ENCODE assay signal across 8 mouse cellular contexts in the genomic region with DNA sequence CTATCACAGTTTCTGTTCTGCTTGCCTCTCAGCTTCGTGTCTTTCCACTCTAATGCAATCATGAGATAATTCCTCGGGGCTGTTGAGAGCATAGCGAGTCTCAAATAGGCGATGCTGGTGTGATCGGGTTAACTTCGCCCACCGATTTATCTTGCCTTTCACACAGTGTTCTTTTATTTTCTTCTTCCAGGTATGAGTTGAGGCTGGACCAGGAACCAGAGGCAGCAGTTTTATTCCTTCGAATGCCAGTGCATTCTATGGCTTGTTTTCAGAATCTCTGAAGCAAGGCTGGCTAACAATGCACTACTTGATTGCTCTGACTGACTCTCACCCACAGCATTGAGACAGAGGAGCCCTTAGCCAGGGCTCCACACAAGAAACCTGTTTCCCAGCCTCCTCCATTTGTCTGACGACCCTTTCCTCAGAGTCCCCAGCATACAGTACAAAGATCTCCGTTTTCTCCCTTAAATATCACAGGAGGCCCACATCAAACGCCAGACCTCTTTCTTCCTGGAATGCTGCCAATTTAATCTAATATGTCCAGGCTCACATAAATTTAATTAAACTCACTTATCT.
DNase-seq lines count a peak whose midpoint lies in the region; ATAC-seq and TF ChIP-seq lines count a peak whose summit lies in the region.

No protein-coding gene starts in this region.

- no peak for TF ChIP-seq CTCF in hindbrain, postnatal 0 days (IDR thresholded peaks at IDR 0.05; ENCODE audit: low read depth)

- WGBS in heart, embryonic 15.5 days = 31% methylated on average over 11 of the region's 11 CpGs
- WGBS in hindbrain, postnatal 0 days = 15% methylated on average over 11 of the region's 11 CpGs
- 14% methylated on average over 11 of the region's 11 CpGs for WGBS in midbrain, embryonic 15.5 days

- no peak overlapping the region for H3K27ac ChIP-seq in heart, embryonic 15.5 days
- peak overlapping the region; percentile 63 for H3K27ac ChIP-seq in hindbrain, postnatal 0 days
- peak overlapping the region; percentile 71 for H3K27ac ChIP-seq in midbrain, embryonic 15.5 days

- H3K4me2 ChIP-seq in heart, embryonic 15.5 days = peak overlapping the region; percentile 54
- H3K4me2 ChIP-seq in hindbrain, postnatal 0 days (ENCODE audit: low read depth, low read length) = peak overlapping the region; percentile 45
- H3K4me2 ChIP-seq in midbrain, embryonic 15.5 days = peak overlapping the region; percentile 40

- no peak for ATAC-seq in heart, embryonic 15.5 days (replicated peaks; ENCODE audit: insufficient number of reproducible peaks, insufficient read depth, low FRiP score, low read depth)
- peak; percentile 7; the same call in 1 of the 2 replicates for ATAC-seq in hindbrain, postnatal 0 days
- ATAC-seq in midbrain, embryonic 15.5 days (replicated peaks) = peak; percentile 69

- peak overlapping the region; percentile 21; the same call in 1 of the 2 replicates for H3K4me3 ChIP-seq in heart, embryonic 15.5 days
- no peak overlapping the region for H3K4me3 ChIP-seq in hindbrain, postnatal 0 days (ENCODE audit: low read length)
- H3K4me3 ChIP-seq in midbrain, embryonic 15.5 days = no peak overlapping the region

- no peak overlapping the region for H3K9ac ChIP-seq in heart, embryonic 15.5 days
- no peak overlapping the region for H3K9ac ChIP-seq in hindbrain, postnatal 0 days (replicated peaks; ENCODE audit: low read length)
- H3K9ac ChIP-seq in midbrain, embryonic 15.5 days = no peak overlapping the region

- H3K36me3 ChIP-seq in heart, embryonic 15.5 days = no peaks in the 10 kb centered on the region
- H3K36me3 ChIP-seq in hindbrain, postnatal 0 days (ENCODE audit: insufficient read depth, low read length) = no peaks in the 10 kb centered on the region
- no peaks in the 10 kb centered on the region for H3K36me3 ChIP-seq in midbrain, embryonic 15.5 days (replicated peaks)

- intact Hi-C loops in heart, postnatal 36 days (cut with DNase I) = no loop called here

- H3K9me3 ChIP-seq in heart, embryonic 15.5 days (replicated peaks) = no peaks in the 10 kb centered on the region
- no peaks in the 10 kb centered on the region for H3K9me3 ChIP-seq in hindbrain, postnatal 0 days (ENCODE audit: low read length)
- H3K9me3 ChIP-seq in midbrain, embryonic 15.5 days = no peaks in the 10 kb centered on the region

- DNase-seq in heart, postnatal 36 days = no peak
- peak; percentile 19 for DNase-seq in embryo, embryonic 10.5 days (ENCODE audit: low spot score)
- DNase-seq in hindbrain, postnatal 0 days (ENCODE audit: low spot score) = no peak
- DNase-seq in cerebellum, adult 11-12 months = no peak
- DNase-seq in urinary bladder, adult 2 months (ENCODE audit: low spot score) = no peak
- no peak for DNase-seq in cerebellum, adult 9-10 months

- H3K4me1 ChIP-seq in heart, embryonic 15.5 days (replicated peaks) = peaks cover 27% of the 10 kb centered on the region
- peaks cover 25% of the 10 kb centered on the region for H3K4me1 ChIP-seq in hindbrain, postnatal 0 days (ENCODE audit: insufficient read depth, low read length)
- peaks cover 38% of the 10 kb centered on the region for H3K4me1 ChIP-seq in midbrain, embryonic 15.5 days

- peaks cover 9% of the 10 kb centered on the region; the same call in 1 of the 2 replicates for H3K27me3 ChIP-seq in heart, embryonic 15.5 days
- no peaks in the 10 kb centered on the region for H3K27me3 ChIP-seq in hindbrain, postnatal 0 days (ENCODE audit: insufficient read depth, low read length)
- H3K27me3 ChIP-seq in midbrain, embryonic 15.5 days (replicated peaks) = no peaks in the 10 kb centered on the region
